Mouse (Mus musculus) forebrain, embryonic 11.5 days (tissue): ENCODE results near the gene 1700013H16Rik. TPM values are rescaled to one million over a fixed set of nuclear protein-coding genes. Genes with fewer than 3 reads are reported as not detected.

ENCODE experiments used
- ATAC-seq: fragments of 200-750 bp; cut with Nextera tagmentation; replicated peaks from 2 replicates; pipeline ENCODE4 v1.8.0; 2017; ENCODE audit warnings: moderate TSS enrichment; ENCODE audit not compliant: low FRiP score
- DNase-seq: peaks from one replicate; pipeline ENCODE4 v3.0.0-alpha.2; 2017; ENCODE audit warnings: low spot score
- H3K27ac ChIP-seq: fragments of 300-500 bp; sonication (generic); 2 replicates; pipeline ENCODE4 v1.5.1; 2014; ENCODE audit warnings: low read depth, low read length
- H3K27me3 ChIP-seq: fragments of 300-500 bp; sonication (generic); 2 replicates; pipeline ENCODE4 v1.6.1; 2014; ENCODE audit warnings: mild to moderate bottlenecking, low read length, mixed read lengths; ENCODE audit not compliant: control insufficient read depth, insufficient read depth
- H3K36me3 ChIP-seq: fragments of 300-500 bp; sonication (generic); 2 replicates; pipeline ENCODE4 v1.6.1; 2014; ENCODE audit warnings: mild to moderate bottlenecking, low read length, moderate library complexity, mixed read lengths; ENCODE audit not compliant: control insufficient read depth, insufficient read depth
- H3K4me1 ChIP-seq: fragments of 300-500 bp; sonication (generic); replicated peaks from 2 replicates; pipeline ENCODE4 v1.6.1; 2014; ENCODE audit warnings: low read length, mixed read lengths; ENCODE audit not compliant: control insufficient read depth, insufficient read depth
- H3K4me2 ChIP-seq: fragments of 300-500 bp; sonication (generic); 2 replicates; pipeline ENCODE4 v1.6.1; 2014; ENCODE audit warnings: low read depth, mild to moderate bottlenecking, low read length, moderate library complexity, mixed read lengths; ENCODE audit not compliant: severe bottlenecking
- H3K4me3 ChIP-seq: fragments of 300-500 bp; sonication (generic); 2 replicates; pipeline ENCODE4 v1.5.1; 2014; ENCODE audit warnings: low read depth, low read length
- H3K9ac ChIP-seq: fragments of 300-500 bp; sonication (generic); 2 replicates; pipeline ENCODE4 v1.6.1; 2014; ENCODE audit warnings: low read length
- H3K9me3 ChIP-seq: fragments of 300-500 bp; sonication (generic); 2 replicates; pipeline ENCODE4 v1.6.1; 2016; ENCODE audit warnings: low read length, mixed read lengths; ENCODE audit not compliant: control insufficient read depth
- WGBS: fragments of 180-500 bp; shearing (Covaris S2); extraction: QIAGEN DNeasy Blood & Tissue Kit; methylation state at CpG from one replicate; pipeline ENCODE4 v1.1.7; 2014; 5-methylcytosine and 5-hydroxymethylcytosine counted together
- polyA plus RNA-seq: library from polyadenylated mRNA; unstranded; fragments of >200 nt; fragmentation: Nextera tagmentation; extraction: Ambion mirVana; gene quantifications from 2 replicates; pipeline ENCODE4 v1.2.1, GENCODE M21; 2014

Gene 1700013H16Rik
- polyA plus RNA-seq, 1 experiment from 2014 or later = not detected

DNA sequence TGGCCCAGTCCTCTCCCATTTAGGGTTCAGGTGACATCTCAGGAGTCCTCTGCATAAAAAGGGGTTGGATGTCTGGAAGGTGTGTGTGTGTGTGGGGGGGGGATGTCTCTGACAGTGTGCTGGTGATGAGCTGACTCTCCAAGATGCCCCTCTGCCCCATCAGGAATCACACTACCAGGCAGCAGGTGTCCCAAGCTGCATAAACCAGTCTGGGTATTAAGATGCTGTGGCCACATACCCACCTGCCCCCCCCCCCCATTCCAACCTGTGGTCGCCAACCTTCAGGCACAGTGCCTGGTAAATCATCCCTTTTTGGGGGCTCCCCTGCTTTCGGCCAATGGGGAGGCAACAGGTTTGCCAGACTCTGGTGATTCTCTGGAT lies 41.7 kb downstream of the 1700013H16Rik start:
- 40% methylated on average over 2 of the region's 2 CpGs for WGBS
- H3K27me3 ChIP-seq = no peaks in the 10 kb centered on the region
- peak overlapping the region; percentile 45 for H3K4me2 ChIP-seq
- DNase-seq (no peak), ATAC-seq (peak; percentile 47)
- H3K9ac ChIP-seq = no peak overlapping the region; the same call in 1 of the 2 replicates
- no peaks in the 10 kb centered on the region for H3K4me1 ChIP-seq
- H3K4me3 ChIP-seq = no peak overlapping the region; the same call in 1 of the 2 replicates
- H3K27ac ChIP-seq = no peak overlapping the region
- H3K36me3 ChIP-seq = no peaks in the 10 kb centered on the region
- H3K9me3 ChIP-seq = no peaks in the 10 kb centered on the region

GRCm38 (mm10) chrX:53702673-53703072 lies 55.0 kb downstream of the 1700013H16Rik start:
- H3K4me1 ChIP-seq = no peaks in the 10 kb centered on the region
- 78% methylated on average over 3 of the region's 3 CpGs for WGBS
- H3K4me3 ChIP-seq = no peak overlapping the region
- no peak overlapping the region for H3K9ac ChIP-seq
- no peaks in the 10 kb centered on the region for H3K9me3 ChIP-seq
- H3K4me2 ChIP-seq = no peak overlapping the region
- no peaks in the 10 kb centered on the region for H3K27me3 ChIP-seq
- ATAC-seq (no peak), DNase-seq (no peak)
- H3K27ac ChIP-seq = no peak overlapping the region
- no peaks in the 10 kb centered on the region for H3K36me3 ChIP-seq

- Histone ChIP-seq H3K9me3 (no peaks in the 10 kb centered on the region), H3K4me3 (no peak overlapping the region), H3K27me3 (no peaks in the 10 kb centered on the region), H3K36me3 (no peaks in the 10 kb centered on the region), H3K9ac (no peak overlapping the region), H3K4me2 (no peak overlapping the region), H3K4me1 (no peaks in the 10 kb centered on the region), H3K27ac (no peak overlapping the region)
- 100% methylated on average over 2 of the region's 2 CpGs for whole genome bisulfite sequencing
- no peak for ATAC-seq
- no peak for DNase-seq
These were observed 58.4 kb downstream of the 1700013H16Rik start for GRCm38 (mm10) chrX:53699225-53699624.

DNA sequence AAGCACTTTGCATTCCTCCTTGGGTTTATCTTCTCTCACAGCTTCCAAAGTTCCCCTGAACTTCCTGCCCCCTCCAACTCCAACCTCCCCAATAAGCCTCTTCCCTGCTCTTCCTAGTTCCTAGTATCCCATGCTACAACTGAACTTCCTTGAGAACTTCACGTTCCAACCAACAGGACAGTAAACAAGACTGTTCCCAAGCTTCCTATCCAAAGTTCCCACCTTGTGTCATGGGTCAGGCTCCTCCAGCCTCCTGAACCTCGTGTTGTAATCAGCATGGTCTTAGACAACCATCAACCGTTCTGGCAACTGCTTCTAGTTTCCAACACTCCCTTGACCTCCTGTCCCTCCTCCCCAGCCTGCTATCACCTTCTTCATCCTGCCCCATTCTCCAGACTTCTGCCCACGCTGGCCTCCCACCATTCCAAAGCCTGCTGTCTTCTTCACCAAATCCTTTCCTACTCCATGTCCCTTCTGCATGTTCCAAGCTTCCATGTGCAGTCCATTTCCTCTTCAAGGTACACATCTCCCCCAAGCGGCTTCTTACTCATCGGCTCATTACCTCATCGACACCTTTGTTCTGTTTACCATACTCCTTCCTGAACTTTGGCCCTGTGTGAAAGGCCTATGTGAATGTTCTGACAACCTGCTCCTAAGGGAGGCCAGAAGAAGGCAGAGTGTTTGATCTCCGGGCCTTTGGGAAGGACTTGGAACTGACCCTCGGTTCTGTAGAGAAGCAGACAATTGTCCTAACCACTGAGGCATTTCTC lies 63.4 kb downstream of the 1700013H16Rik start:
- ATAC-seq (no peak), DNase-seq (no peak)
- no peak overlapping the region for H3K9ac ChIP-seq
- H3K27ac ChIP-seq = no peak overlapping the region
- 84% methylated on average over 9 of the region's 9 CpGs for WGBS
- no peaks in the 10 kb centered on the region for H3K27me3 ChIP-seq
- H3K4me1 ChIP-seq = no peaks in the 10 kb centered on the region
- no peak overlapping the region for H3K4me3 ChIP-seq
- no peak overlapping the region for H3K4me2 ChIP-seq
- no peaks in the 10 kb centered on the region for H3K36me3 ChIP-seq
- H3K9me3 ChIP-seq = no peaks in the 10 kb centered on the region

DNA sequence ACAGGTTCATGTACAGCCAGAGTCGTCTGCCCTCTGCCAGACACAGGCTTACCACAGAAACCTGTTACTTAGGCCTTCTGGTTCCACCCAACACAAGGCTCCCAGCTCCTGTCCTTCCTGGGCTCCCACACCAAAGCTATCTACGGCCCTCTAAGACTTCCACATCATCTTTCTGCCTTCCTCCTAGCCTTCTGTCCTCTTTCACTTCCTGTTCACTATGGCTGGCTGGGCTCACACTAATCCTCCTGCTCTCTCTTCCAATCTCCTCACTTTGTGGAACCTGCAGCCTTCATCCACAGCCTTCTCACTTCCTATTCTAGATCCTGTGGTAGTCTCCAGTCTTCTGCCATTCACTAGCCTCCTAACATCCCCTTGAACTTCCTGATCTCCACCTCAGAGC lies 64.5 kb downstream of the 1700013H16Rik start:
- no peak for ATAC-seq

More for the DNA sequence above, 64.5 kb downstream of the 1700013H16Rik start:
- DNase-seq = no peak
- Histone ChIP-seq H3K27ac (no peak overlapping the region), H3K9ac (no peak overlapping the region), H3K4me1 (no peaks in the 10 kb centered on the region), H3K27me3 (no peaks in the 10 kb centered on the region), H3K4me3 (no peak overlapping the region), H3K9me3 (no peaks in the 10 kb centered on the region), H3K4me2 (no peak overlapping the region), H3K36me3 (no peaks in the 10 kb centered on the region)
- 73% methylated on average over 2 of the region's 2 CpGs for WGBS

Other genes with a start within 250 kb of the 1700013H16Rik start
- gene Rtl8c, start 149.8 kb downstream of the 1700013H16Rik start, polyA plus RNA-seq = 31.3 and 41.1 TPM in 2 replicates
- not detected in 2 replicates for gene Gm14597, start 148.9 kb downstream of the 1700013H16Rik start, polyA plus RNA-seq
- gene Rtl8a, start 114.1 kb downstream of the 1700013H16Rik start, polyA plus RNA-seq = 75.2 and 79.8 TPM in 2 replicates
- gene Rtl8b, start 87.4 kb downstream of the 1700013H16Rik start, polyA plus RNA-seq = 66.1 and 72.2 TPM in 2 replicates
- 0.35 TPM in 1 of 2 replicates, not detected in the other for gene 4930502E18Rik, start 33.0 kb downstream of the 1700013H16Rik start, polyA plus RNA-seq
- gene Zfp36l3, start 18.6 kb upstream of the 1700013H16Rik start, polyA plus RNA-seq = not detected in 2 replicates
- gene Xlr, start 39.9 kb upstream of the 1700013H16Rik start, polyA plus RNA-seq = 0.36 and 0.91 TPM in 2 replicates